Mouse (Mus musculus): ENCODE results near the gene Eln. TPM values are rescaled to one million over a fixed set of nuclear protein-coding genes. Genes with fewer than 3 reads are reported as not detected.

The Eln gene
- total and polyA plus RNA-seq, 3 experiments = not detected

GRCm38 (mm10) chr5:134720058-134720457, 27.1 kb downstream of the Eln start:
- Histone ChIP-seq H3K79me2 (ENCODE audit: control insufficient read depth, insufficient read depth, low read length, poor library complexity) (no peaks in the 10 kb centered on the region), H3K4me1 (ENCODE audit: control insufficient read depth in 1 of 2, insufficient read depth in 2 of 2, low read length in 2 of 2) (no peaks in the 10 kb centered on the region), H3K27me3 (ENCODE audit: control insufficient read depth in 1 of 2, insufficient read depth in 2 of 2, low read length in 2 of 2) (no peaks in the 10 kb centered on the region), H3K4me3 (ENCODE audit: control insufficient read depth in 1 of 2, insufficient read depth in 1 of 2, low read depth in 2 of 2, low read length in 2 of 2) (no peak overlapping the region), H3K27ac (ENCODE audit: control insufficient read depth, low read depth, low read length) (no peak overlapping the region), H3K9me3 (replicated peaks; ENCODE audit: insufficient read depth, low read length) (no peaks in the 10 kb centered on the region), H3K36me3 (ENCODE audit: control insufficient read depth in 1 of 2, insufficient read depth in 2 of 2, low read length in 2 of 2) (no peaks in the 10 kb centered on the region), H3K9ac (ENCODE audit: control insufficient read depth, low read depth, low read length, poor library complexity, severe bottlenecking) (no peak overlapping the region)
- TF ChIP-seq MEF2A (IDR thresholded peaks at IDR 0.05; ENCODE audit: extremely low read depth, insufficient replicate concordance, low read depth, low read length, poor library complexity, severe bottlenecking) (no peak), USF1 (IDR thresholded peaks at IDR 0.05; ENCODE audit: low read depth, low read length) (no peak), ZNF384 (IDR thresholded peaks at IDR 0.05; ENCODE audit: low read depth, low read length) (no peak), MXI1 (IDR thresholded peaks at IDR 0.05; ENCODE audit: low read depth, low read length) (no peak), CHD1 (IDR thresholded peaks at IDR 0.05; ENCODE audit: low read depth, low read length) (no peak), POLR2AphosphoS2 (IDR thresholded peaks at IDR 0.05; ENCODE audit: low read length) (no peak), GATA1 (IDR thresholded peaks at IDR 0.05; ENCODE audit: low read depth, low read length) (no peak), TBP (IDR thresholded peaks at IDR 0.05; ENCODE audit: low read depth, low read length) (no peak), E2F4 (IDR thresholded peaks at IDR 0.05; ENCODE audit: borderline replicate concordance, low read depth, low read length) (no peak), UBTF (IDR thresholded peaks at IDR 0.05; ENCODE audit: borderline replicate concordance, insufficient read depth, low read depth, low read length) (no peak), ELF1 (IDR thresholded peaks at IDR 0.05; ENCODE audit: low read depth, low read length) (no peak), MYC (IDR thresholded peaks at IDR 0.05; ENCODE audit: low read depth, low read length) (no peak), ZKSCAN1 (IDR thresholded peaks at IDR 0.05; ENCODE audit: low read depth, low read length) (no peak), NELFE (IDR thresholded peaks at IDR 0.05; ENCODE audit: low read depth, low read length) (no peak), ETS1 (IDR thresholded peaks at IDR 0.05; ENCODE audit: low read depth, low read length) (no peak)
- DNase-seq (ENCODE audit: low read depth, low spot score) = no peak

DNA sequence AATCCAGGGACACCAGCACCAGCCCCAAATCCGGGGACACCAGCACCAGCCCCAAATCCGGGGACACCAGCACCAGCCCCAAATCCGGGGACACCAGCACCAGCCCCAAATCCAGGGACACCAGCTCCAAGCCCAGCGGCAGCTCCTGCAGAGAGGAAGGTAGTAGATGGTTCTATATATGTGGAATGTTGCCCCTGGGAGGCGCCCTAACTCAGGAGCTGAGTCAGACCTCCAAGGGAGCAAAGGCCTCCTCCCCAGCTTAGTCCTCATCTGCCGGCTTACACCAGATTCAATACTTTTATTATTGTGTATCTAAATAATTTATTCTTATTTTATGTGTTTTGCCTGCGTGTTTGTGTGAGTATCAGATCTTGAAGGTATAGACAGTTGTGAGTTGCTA, 36.0 kb downstream of the Eln start:
- no peak for DNase-seq (ENCODE audit: low read depth, low spot score)
- H3K9ac ChIP-seq (ENCODE audit: control insufficient read depth, low read depth, low read length, poor library complexity, severe bottlenecking) = no peak overlapping the region
- no peaks in the 10 kb centered on the region for H3K79me2 ChIP-seq (ENCODE audit: control insufficient read depth, insufficient read depth, low read length, poor library complexity)
- no peak overlapping the region for H3K27ac ChIP-seq (ENCODE audit: control insufficient read depth, low read depth, low read length)
- H3K9me3 ChIP-seq (replicated peaks; ENCODE audit: insufficient read depth, low read length) = no peaks in the 10 kb centered on the region
- no peaks in the 10 kb centered on the region for H3K36me3 ChIP-seq (ENCODE audit: control insufficient read depth in 1 of 2, insufficient read depth in 2 of 2, low read length in 2 of 2)
- H3K4me3 ChIP-seq (ENCODE audit: control insufficient read depth in 1 of 2, insufficient read depth in 1 of 2, low read depth in 2 of 2, low read length in 2 of 2) = no peak overlapping the region
- no peaks in the 10 kb centered on the region for H3K4me1 ChIP-seq (ENCODE audit: control insufficient read depth in 1 of 2, insufficient read depth in 2 of 2, low read length in 2 of 2)
- TF ChIP-seq GATA1 (IDR thresholded peaks at IDR 0.05; ENCODE audit: low read depth, low read length) (no peak), SIN3A (IDR thresholded peaks at IDR 0.05; ENCODE audit: low read length) (no peak), HCFC1 (IDR thresholded peaks at IDR 0.05; ENCODE audit: low read depth, low read length) (no peak), MYC (IDR thresholded peaks at IDR 0.05; ENCODE audit: low read depth, low read length) (no peak), CHD1 (IDR thresholded peaks at IDR 0.05; ENCODE audit: low read depth, low read length) (no peak)
- H3K27me3 ChIP-seq (ENCODE audit: control insufficient read depth in 1 of 2, insufficient read depth in 2 of 2, low read length in 2 of 2) = peaks cover 0 to 2% of the 10 kb centered on the region in 2 experiments; a peak in 2 of 4 replicates

Measured in MEL (cell line).